Mouse (Mus musculus): ENCODE results near the gene Aim2. TPM values are rescaled to one million over a fixed set of nuclear protein-coding genes. Genes with fewer than 3 reads are reported as not detected.

Aim2 gene
- polyA plus RNA-seq, 1 experiment from 2014 or later: 1.4 TPM

GRCm38 (mm10) chr1:173339543-173339942 is 11.1 kb upstream of the Aim2 start:
- no peak overlapping the region for H3K9ac ChIP-seq
- no peaks in the 10 kb centered on the region for H3K27me3 ChIP-seq (ENCODE audit: control insufficient read depth, insufficient read depth, low read length)
- H3K9me3 ChIP-seq (ENCODE audit: control insufficient read depth, low read length): no peaks in the 10 kb centered on the region
- H3K4me3 ChIP-seq (replicated peaks; ENCODE audit: low read length): no peak overlapping the region
- no peak overlapping the region for H3K4me2 ChIP-seq (replicated peaks)
- H3K36me3 ChIP-seq (replicated peaks; ENCODE audit: control insufficient read depth, insufficient read depth): peaks cover 85% of the 10 kb centered on the region
- H3K4me1 ChIP-seq (replicated peaks; ENCODE audit: control insufficient read depth, insufficient read depth, low read length): no peaks in the 10 kb centered on the region; the same call in 1 of the 2 replicates
- H3K27ac ChIP-seq: no peak overlapping the region
- 6% methylated on average over 2 of the region's 2 CpGs for WGBS
- ATAC-seq (ENCODE audit: low FRiP score): peak; percentile 72
- peak; percentile 91 for DNase-seq (ENCODE audit: low spot score)

GRCm38 (mm10) chr1:173342425-173342824 is 8.3 kb upstream of the Aim2 start:
- Histone ChIP-seq H3K4me3 (replicated peaks; ENCODE audit: low read length) (no peak overlapping the region), H3K27ac (no peak overlapping the region), H3K36me3 (replicated peaks; ENCODE audit: control insufficient read depth, insufficient read depth) (peaks cover 87% of the 10 kb centered on the region), H3K9me3 (ENCODE audit: control insufficient read depth, low read length) (no peaks in the 10 kb centered on the region), H3K4me2 (replicated peaks) (no peak overlapping the region), H3K27me3 (ENCODE audit: control insufficient read depth, insufficient read depth, low read length) (no peaks in the 10 kb centered on the region), H3K4me1 (replicated peaks; ENCODE audit: control insufficient read depth, insufficient read depth, low read length) (no peaks in the 10 kb centered on the region), H3K9ac (no peak overlapping the region)
- DNase-seq (ENCODE audit: low spot score) (no peak), ATAC-seq (ENCODE audit: low FRiP score) (0 out of 2 replicates have a peak, but pooled peaks have one; percentile 9)
- WGBS: 32% methylated on average over 1 of the region's 1 CpGs

- no peak for ATAC-seq (ENCODE audit: low FRiP score)
- Histone ChIP-seq H3K4me3 (replicated peaks; ENCODE audit: low read length) (no peak overlapping the region), H3K9me3 (ENCODE audit: control insufficient read depth, low read length) (no peaks in the 10 kb centered on the region), H3K27ac (peak overlapping the region; percentile 38; the same call in 1 of the 2 replicates), H3K4me1 (replicated peaks; ENCODE audit: control insufficient read depth, insufficient read depth, low read length) (no peaks in the 10 kb centered on the region), H3K9ac (no peak overlapping the region), H3K4me2 (replicated peaks) (no peak overlapping the region), H3K36me3 (replicated peaks; ENCODE audit: control insufficient read depth, insufficient read depth) (peaks cover 73% of the 10 kb centered on the region), H3K27me3 (ENCODE audit: control insufficient read depth, insufficient read depth, low read length) (no peaks in the 10 kb centered on the region)
- no peak for DNase-seq (ENCODE audit: low spot score)
- WGBS: 41% methylated on average over 3 of the region's 3 CpGs
Observed at GRCm38 (mm10) chr1:173343934-173344333, 6.7 kb upstream of the Aim2 start.

- Histone ChIP-seq H3K9me3 (ENCODE audit: control insufficient read depth, low read length) (no peaks in the 10 kb centered on the region), H3K4me1 (replicated peaks; ENCODE audit: control insufficient read depth, insufficient read depth, low read length) (0 out of 2 replicates have a peak, but pooled peaks cover 4% of the 10 kb centered on the region), H3K27me3 (ENCODE audit: control insufficient read depth, insufficient read depth, low read length) (no peaks in the 10 kb centered on the region), H3K4me3 (replicated peaks; ENCODE audit: low read length) (no peak overlapping the region), H3K27ac (no peak overlapping the region), H3K36me3 (replicated peaks; ENCODE audit: control insufficient read depth, insufficient read depth) (peaks cover 64% of the 10 kb centered on the region), H3K4me2 (replicated peaks) (no peak overlapping the region), H3K9ac (no peak overlapping the region)
- no peak for ATAC-seq (ENCODE audit: low FRiP score)
- DNase-seq (ENCODE audit: low spot score): no peak
- WGBS: 93% methylated on average over 4 of the region's 4 CpGs
Observed at GRCm38 (mm10) chr1:173345112-173345511, 5.6 kb upstream of the Aim2 start.

GRCm38 (mm10) chr1:173348527-173348926 is 2.2 kb upstream of the Aim2 start:
- Histone ChIP-seq H3K4me3 (replicated peaks; ENCODE audit: low read length) (no peak overlapping the region), H3K9ac (no peak overlapping the region), H3K9me3 (ENCODE audit: control insufficient read depth, low read length) (no peaks in the 10 kb centered on the region), H3K4me1 (replicated peaks; ENCODE audit: control insufficient read depth, insufficient read depth, low read length) (peaks cover 16% of the 10 kb centered on the region; the same call in 1 of the 2 replicates), H3K4me2 (replicated peaks) (no peak overlapping the region), H3K27ac (no peak overlapping the region), H3K27me3 (ENCODE audit: control insufficient read depth, insufficient read depth, low read length) (no peaks in the 10 kb centered on the region), H3K36me3 (replicated peaks; ENCODE audit: control insufficient read depth, insufficient read depth) (peaks cover 32% of the 10 kb centered on the region)
- WGBS: 4% methylated on average over 1 of the region's 1 CpGs
- DNase-seq (ENCODE audit: low spot score) (no peak), ATAC-seq (ENCODE audit: low FRiP score) (no peak)

- WGBS: 53% methylated on average over 5 of the region's 5 CpGs
Observed at GRCm38 (mm10) chr1:173349192-173349591, 1.5 kb upstream of the Aim2 start.

GRCm38 (mm10) chr1:173349946-173350345 is 733 bp upstream of the Aim2 start:
- H3K4me2 ChIP-seq (replicated peaks): peak overlapping the region; percentile 43
- no peak overlapping the region for H3K9ac ChIP-seq
- no peaks in the 10 kb centered on the region for H3K27me3 ChIP-seq (ENCODE audit: control insufficient read depth, insufficient read depth, low read length)
- peaks cover 22% of the 10 kb centered on the region for H3K36me3 ChIP-seq (replicated peaks; ENCODE audit: control insufficient read depth, insufficient read depth)
- 2% methylated on average over 6 of the region's 6 CpGs for WGBS
- no peak overlapping the region for H3K4me3 ChIP-seq (replicated peaks; ENCODE audit: low read length)
- peaks cover 16% of the 10 kb centered on the region; the same call in 1 of the 2 replicates for H3K4me1 ChIP-seq (replicated peaks; ENCODE audit: control insufficient read depth, insufficient read depth, low read length)
- ATAC-seq (ENCODE audit: low FRiP score): peak; percentile 78
- no peaks in the 10 kb centered on the region for H3K9me3 ChIP-seq (ENCODE audit: control insufficient read depth, low read length)
- H3K27ac ChIP-seq: no peak overlapping the region
- peak; percentile 69 for DNase-seq (ENCODE audit: low spot score)

More at GRCm38 (mm10) chr1:173349192-173349591, 1.5 kb upstream of the Aim2 start:
- H3K4me1 ChIP-seq (replicated peaks; ENCODE audit: control insufficient read depth, insufficient read depth, low read length): peaks cover 16% of the 10 kb centered on the region; the same call in 1 of the 2 replicates
- H3K36me3 ChIP-seq (replicated peaks; ENCODE audit: control insufficient read depth, insufficient read depth): peaks cover 25% of the 10 kb centered on the region
- H3K27ac ChIP-seq: no peak overlapping the region
- no peaks in the 10 kb centered on the region for H3K9me3 ChIP-seq (ENCODE audit: control insufficient read depth, low read length)
- ATAC-seq (ENCODE audit: low FRiP score) (no peak), DNase-seq (ENCODE audit: low spot score) (no peak)
- no peak overlapping the region for H3K4me2 ChIP-seq (replicated peaks)
- H3K9ac ChIP-seq: no peak overlapping the region
- no peaks in the 10 kb centered on the region for H3K27me3 ChIP-seq (ENCODE audit: control insufficient read depth, insufficient read depth, low read length)
- no peak overlapping the region for H3K4me3 ChIP-seq (replicated peaks; ENCODE audit: low read length)

GRCm38 (mm10) chr1:173355107-173355846 is 4.6 kb downstream of the Aim2 start:
- DNase-seq (ENCODE audit: low spot score) (no peak), ATAC-seq (ENCODE audit: low FRiP score) (no peak)
- Histone ChIP-seq H3K27me3 (ENCODE audit: control insufficient read depth, insufficient read depth, low read length) (no peaks in the 10 kb centered on the region), H3K4me2 (replicated peaks) (no peak overlapping the region), H3K27ac (no peak overlapping the region), H3K36me3 (replicated peaks; ENCODE audit: control insufficient read depth, insufficient read depth) (peaks cover 20% of the 10 kb centered on the region; the same call in 1 of the 2 replicates), H3K4me3 (replicated peaks; ENCODE audit: low read length) (no peak overlapping the region), H3K9ac (no peak overlapping the region), H3K4me1 (replicated peaks; ENCODE audit: control insufficient read depth, insufficient read depth, low read length) (peaks cover 23% of the 10 kb centered on the region), H3K9me3 (ENCODE audit: control insufficient read depth, low read length) (no peaks in the 10 kb centered on the region)
- WGBS: 86% methylated on average over 7 of the region's 7 CpGs

GRCm38 (mm10) chr1:173356699-173357098 is 6.0 kb downstream of the Aim2 start:
- no peak overlapping the region for H3K9ac ChIP-seq
- peaks cover 20% of the 10 kb centered on the region; the same call in 1 of the 2 replicates for H3K36me3 ChIP-seq (replicated peaks; ENCODE audit: control insufficient read depth, insufficient read depth)
- peaks cover 25% of the 10 kb centered on the region for H3K4me1 ChIP-seq (replicated peaks; ENCODE audit: control insufficient read depth, insufficient read depth, low read length)
- no peaks in the 10 kb centered on the region for H3K9me3 ChIP-seq (ENCODE audit: control insufficient read depth, low read length)
- H3K4me2 ChIP-seq (replicated peaks): no peak overlapping the region
- no peak for ATAC-seq (ENCODE audit: low FRiP score)
- WGBS: 90% methylated on average over 2 of the region's 2 CpGs
- no peaks in the 10 kb centered on the region for H3K27me3 ChIP-seq (ENCODE audit: control insufficient read depth, insufficient read depth, low read length)
- no peak overlapping the region for H3K4me3 ChIP-seq (replicated peaks; ENCODE audit: low read length)
- no peak overlapping the region for H3K27ac ChIP-seq
- DNase-seq (ENCODE audit: low spot score): no peak

Data from hindbrain, embryonic 14.5 days (tissue).